Mouse (Mus musculus) G1E (cell line): ENCODE results near the gene Pld5.

Experiments used
- CTCF ChIP-seq: IDR thresholded peaks from 2 replicates; pipeline ENCODE4 v1.5.1; 2012; ENCODE audit warnings: low read depth, low read length, inconsistent platforms, mixed read lengths
- GATA2 ChIP-seq: IDR thresholded peaks from 2 replicates; pipeline ENCODE4 v1.6.1; 2012; ENCODE audit warnings: low read depth, low read length, inconsistent platforms, borderline replicate concordance
- TAL1 ChIP-seq: conservative IDR thresholded peaks from 2 replicates; pipeline ENCODE4 v1.6.1; 2012; ENCODE audit warnings: low read depth, low read length, inconsistent platforms, mixed read lengths

DNA sequence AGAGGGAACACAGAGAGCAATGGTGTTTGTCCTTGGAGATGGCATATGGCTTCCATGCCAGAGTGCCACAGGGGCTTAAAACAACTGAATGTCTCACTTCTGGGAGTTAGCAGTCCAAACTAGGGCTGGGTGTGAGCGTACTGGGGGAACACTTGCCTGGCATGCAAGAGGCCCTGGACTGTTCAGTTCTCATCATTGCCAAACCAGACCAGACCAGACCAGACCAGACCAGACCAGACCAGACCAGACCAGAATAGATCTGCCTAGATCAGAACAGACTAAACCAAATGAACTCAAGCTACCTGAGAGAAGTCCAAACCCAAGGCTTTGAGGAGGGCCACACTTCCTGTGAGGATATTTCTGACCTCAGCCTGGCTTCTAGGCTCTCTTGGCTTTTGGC lies 228.7 kb downstream of the Pld5 start:
- TF ChIP-seq TAL1 = no peak
- no peak for TF ChIP-seq CTCF
- no peak for TF ChIP-seq GATA2
